Mouse (Mus musculus): Measurements from ENCODE around the gene Ptprh. TPM values are rescaled to one million over a fixed set of nuclear protein-coding genes. Genes with fewer than 3 reads are reported as not detected.

Gene Ptprh
- polyA plus RNA-seq (2015; fragmentation: Nextera tagmentation; extraction: Ambion mirVana) = 0.03 TPM in 1 of 2 replicates, not detected in the other

DNA sequence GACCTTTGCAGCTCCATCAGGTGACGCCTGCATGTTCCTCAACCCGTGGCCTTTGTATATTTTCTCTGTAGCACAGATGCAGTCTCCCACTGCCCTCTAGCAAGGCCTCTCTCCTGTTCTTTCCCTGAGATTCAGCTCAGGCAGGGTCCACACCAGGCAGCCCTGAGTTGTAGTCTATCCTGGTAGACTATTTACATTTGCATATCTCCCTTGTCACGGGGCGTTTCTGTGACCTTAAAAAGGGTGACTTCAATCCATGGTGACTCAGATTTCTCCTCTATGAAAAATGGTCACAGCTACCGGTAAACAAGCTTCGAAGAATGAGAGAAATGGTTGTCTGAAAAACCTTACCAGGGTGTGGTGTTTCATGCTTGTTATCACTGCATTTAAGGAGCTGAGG is at the start of gene Ptprh:
Gene Ptprh, minus strand, starts transcription at position 169 of the 400 bp plus-strand sequence.

DNA sequence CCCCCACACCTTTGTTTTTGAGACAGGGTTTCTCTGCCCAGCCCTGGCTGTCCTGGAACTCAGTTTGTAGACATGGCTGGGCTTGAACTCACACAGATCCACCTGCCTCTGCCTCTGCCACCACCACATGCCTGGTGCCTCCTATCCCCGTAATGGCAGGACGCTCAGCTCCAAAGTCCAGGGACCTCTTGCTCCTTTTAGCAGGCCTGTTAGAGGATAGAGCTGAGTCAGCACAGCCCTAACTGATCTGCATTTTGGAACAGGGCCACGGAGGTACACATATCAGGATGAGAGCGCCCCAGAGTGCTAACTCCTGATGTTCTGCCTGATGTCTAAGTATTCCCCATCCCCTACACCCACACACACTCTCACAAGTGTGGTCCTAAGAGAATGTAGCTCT is 27.2 kb upstream of the Ptprh start, which contains the start of gene Tmem86b:
Gene Tmem86b, minus strand, starts transcription at position 392 of the 400 bp plus-strand sequence.

DNA sequence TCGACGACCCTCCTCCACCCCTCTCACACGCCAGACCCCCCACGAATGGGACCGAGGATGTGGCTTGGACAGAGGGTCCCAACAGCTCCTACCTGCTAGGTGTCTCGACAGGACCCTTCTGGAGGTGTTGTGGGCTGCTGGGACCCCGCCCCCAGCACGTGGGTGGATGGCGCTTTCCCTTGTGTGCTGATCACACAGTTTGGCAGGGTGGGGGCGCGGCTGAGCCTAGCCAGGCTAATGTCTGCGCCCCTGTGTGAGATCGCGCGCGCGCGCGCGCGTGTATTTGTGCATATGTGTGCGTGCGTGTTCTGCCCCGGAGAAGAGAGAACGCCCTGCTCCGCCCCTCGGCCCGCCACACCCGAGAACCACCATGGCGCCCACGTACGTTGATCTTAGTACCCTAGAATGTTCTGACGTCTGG is 56.6 kb downstream of the Ptprh start, which contains the start of gene Syt5:
Gene Syt5, minus strand, starts transcription at position 321 of the 421 bp plus-strand sequence.

DNA sequence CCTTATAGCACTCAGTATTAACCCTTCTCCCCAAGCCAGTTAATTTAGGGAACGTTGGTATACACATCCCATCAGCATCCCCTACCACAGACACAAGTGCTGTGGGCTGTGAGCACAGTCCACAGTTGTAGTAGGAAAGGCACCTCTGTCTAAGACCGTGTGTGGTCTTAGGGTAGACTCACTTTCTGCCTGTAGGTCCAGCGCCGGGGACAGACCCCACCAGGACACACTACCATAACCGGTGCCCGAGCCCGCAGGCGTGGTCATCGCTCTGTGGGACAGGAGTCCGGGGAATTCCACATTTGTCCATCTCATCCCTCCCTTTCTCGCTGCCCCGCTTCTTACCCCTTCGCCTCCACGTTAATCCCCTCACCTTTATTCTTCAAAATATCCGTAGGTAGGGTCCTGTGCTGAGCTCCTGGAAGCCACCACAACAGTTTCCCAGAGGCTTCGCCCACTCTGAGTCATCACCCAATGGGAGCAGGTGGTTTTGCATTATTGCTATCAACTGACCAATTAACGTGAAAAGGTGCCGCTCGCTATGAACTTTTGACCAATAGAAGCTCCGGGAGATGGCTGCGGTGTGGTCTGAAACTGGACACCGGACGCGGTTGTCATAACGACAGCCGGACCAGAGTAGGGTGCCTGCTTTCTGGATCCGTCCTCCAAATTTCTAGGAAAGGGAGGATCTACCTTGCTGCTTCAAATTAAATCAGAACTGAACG is 71.7 kb downstream of the Ptprh start, which contains the start of gene Dnaaf3:
Gene Dnaaf3, minus strand, starts transcription at position 449 of the 725 bp plus-strand sequence.

DNA sequence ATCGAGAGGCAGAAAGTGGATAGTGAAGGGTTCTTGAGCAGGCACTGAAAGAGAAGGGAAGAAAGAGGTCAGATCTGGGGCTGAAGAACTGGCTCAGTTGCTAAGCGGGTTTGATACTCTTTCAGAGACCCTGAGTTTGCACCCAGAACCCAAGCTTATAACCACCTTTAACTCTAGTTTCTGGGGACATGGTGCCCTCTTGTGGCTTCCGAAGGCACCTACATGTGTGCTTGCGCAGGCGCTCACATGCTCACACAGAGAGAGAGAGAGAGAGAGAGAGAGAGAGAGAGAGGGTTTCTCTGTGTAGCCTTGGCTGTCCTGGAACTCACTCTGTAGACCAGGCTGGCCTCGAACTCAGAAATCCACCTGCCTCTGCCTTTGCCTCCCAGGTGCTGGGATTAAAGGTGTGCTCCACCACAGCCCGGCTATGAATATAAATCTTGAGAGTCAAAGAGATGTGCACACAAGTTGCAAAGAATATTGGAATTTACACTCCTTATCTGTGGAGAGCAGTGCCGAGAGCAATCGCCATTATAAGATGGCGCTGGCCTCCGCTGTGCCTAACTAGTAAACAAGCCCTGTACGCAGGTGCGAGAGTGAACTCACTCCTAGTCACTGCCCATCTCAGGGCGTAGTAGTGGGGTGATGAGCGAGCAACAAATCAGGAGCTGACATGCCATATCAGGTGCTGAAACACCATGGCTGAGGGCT is 79.5 kb downstream of the Ptprh start, which contains the start of gene Tnni3:
Gene Tnni3, minus strand, starts transcription at position 18 of the 711 bp plus-strand sequence.

DNA sequence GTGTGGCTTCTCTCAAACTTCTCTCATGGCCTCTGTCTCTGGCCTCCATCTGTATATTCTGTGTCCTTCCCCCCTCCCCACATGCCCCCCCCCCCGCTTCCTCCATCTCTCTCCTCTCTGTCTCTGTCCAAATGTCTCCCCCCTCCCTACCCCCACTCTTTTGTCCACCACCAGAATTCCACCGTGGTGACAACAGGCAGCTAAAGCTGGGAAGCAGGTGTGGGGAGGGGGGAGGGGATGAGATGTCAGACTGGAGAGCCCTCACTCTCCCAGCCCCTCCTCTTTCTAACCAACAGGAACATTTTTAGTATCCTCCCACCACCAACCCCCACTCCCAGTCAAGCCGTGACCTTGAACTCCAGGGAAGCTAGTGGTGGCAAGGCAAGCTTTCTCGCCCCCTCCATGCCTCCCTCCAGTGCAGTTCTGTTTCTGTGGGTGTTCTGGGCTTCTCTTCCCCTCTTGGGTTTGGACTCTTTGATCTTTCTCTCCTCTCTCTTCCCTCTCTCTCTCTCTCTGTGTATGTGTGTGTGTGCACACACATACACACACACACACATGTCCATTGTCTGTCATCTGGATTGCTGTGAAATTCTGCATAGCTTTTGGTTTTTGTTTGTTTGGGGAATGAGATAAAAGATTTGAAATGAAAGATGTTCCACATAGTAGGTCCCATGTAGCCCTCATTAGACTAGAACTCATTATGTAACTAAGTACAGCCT is 87.3 kb downstream of the Ptprh start, which contains the start of gene Tnnt1:
Gene Tnnt1, minus strand, starts transcription at position 51 of the 719 bp plus-strand sequence.

DNA sequence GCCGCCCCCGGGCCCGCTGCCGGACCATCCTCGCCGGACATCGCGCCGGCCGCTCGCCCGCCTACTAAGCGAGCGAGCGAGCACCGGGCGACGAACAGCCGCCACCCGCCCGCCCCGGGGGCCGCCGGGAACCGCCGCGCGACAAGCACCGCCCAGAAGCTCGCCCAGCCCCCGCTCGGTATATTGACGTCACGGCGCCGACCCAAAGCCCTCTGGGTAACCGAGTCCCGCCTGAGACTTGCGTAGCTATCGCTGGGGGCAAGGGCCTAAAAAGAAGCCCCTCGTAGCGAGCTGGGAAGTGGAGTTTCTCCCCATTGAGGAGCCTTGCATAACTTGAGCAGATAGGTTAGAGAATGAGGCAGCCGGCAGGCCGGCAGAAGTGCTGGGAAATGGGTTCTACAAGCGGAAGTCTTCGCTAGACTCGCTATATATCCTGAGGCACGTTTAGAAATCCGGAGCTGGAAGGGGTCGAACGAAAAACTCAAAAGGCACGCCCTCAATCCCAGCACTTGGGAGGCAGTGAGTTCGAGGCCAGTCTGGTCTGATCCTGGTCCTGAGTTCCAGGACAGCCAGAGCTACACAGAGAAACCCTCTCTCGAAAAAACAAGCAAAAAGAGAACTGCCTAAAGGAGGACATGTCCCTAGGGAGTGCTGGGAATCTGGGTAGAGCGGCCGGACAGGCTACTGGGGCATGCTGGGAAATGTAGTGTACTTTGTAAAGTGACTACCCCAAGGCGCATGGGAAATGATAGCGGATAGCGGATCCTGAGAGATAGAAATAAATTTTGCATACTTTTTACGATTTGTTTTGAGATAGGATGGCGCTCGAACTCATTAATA is 102.1 kb downstream of the Ptprh start, which contains the start of gene Ppp1r12c:
Gene Ppp1r12c, minus strand, starts transcription at position 123 of the 840 bp plus-strand sequence.

Small RNAs within 50 kb of the gene (microRNA-seq; reads per million reads assigned to microRNA genes)
- gene Gm23577 (ENCODE audit: borderline replicate concordance, insufficient number of aligned reads) = not detected

Other genes starting within 250 kb of the Ptprh start
- 0.08 and 0.22 TPM in 2 replicates for gene Gp6, start 206.3 kb downstream of the Ptprh start, polyA plus RNA-seq (2015; fragmentation: Nextera tagmentation; extraction: Ambion mirVana)
- 11.9 and 15.4 TPM in 2 replicates for gene Rdh13, start 158.4 kb downstream of the Ptprh start, polyA plus RNA-seq (2015; fragmentation: Nextera tagmentation; extraction: Ambion mirVana)
- 8.9 and 9.1 TPM in 2 replicates for gene Eps8l1, start 143.4 kb downstream of the Ptprh start, polyA plus RNA-seq (2015; fragmentation: Nextera tagmentation; extraction: Ambion mirVana)
- gene Ppp1r12c, start 102.4 kb downstream of the Ptprh start, polyA plus RNA-seq (2015; fragmentation: Nextera tagmentation; extraction: Ambion mirVana) = 26.2 and 35.8 TPM in 2 replicates
- 9.3 and 14.3 TPM in 2 replicates for gene Tnnt1, start 87.7 kb downstream of the Ptprh start, polyA plus RNA-seq (2015; fragmentation: Nextera tagmentation; extraction: Ambion mirVana)
- 2.3 and 6.7 TPM in 2 replicates for gene Tnni3, start 79.8 kb downstream of the Ptprh start, polyA plus RNA-seq (2015; fragmentation: Nextera tagmentation; extraction: Ambion mirVana)
- gene Dnaaf3, start 71.6 kb downstream of the Ptprh start, polyA plus RNA-seq (2015; fragmentation: Nextera tagmentation; extraction: Ambion mirVana) = 0.79 and 0.95 TPM in 2 replicates
- 18.2 and 32.3 TPM in 2 replicates for gene Syt5, start 56.5 kb downstream of the Ptprh start, polyA plus RNA-seq (2015; fragmentation: Nextera tagmentation; extraction: Ambion mirVana)
- 1.1 and 1.4 TPM in 2 replicates for gene Tmem86b, start 27.4 kb upstream of the Ptprh start, polyA plus RNA-seq (2015; fragmentation: Nextera tagmentation; extraction: Ambion mirVana)
- gene Ppp6r1, start 55.0 kb upstream of the Ptprh start, polyA plus RNA-seq (2015; fragmentation: Nextera tagmentation; extraction: Ambion mirVana) = 6.7 and 6.9 TPM in 2 replicates
- gene Hspbp1, start 81.0 kb upstream of the Ptprh start, polyA plus RNA-seq (2015; fragmentation: Nextera tagmentation; extraction: Ambion mirVana) = 70.6 and 80.3 TPM in 2 replicates
- 0.59 and 1.2 TPM in 2 replicates for gene Brsk1, start 86.6 kb upstream of the Ptprh start, polyA plus RNA-seq (2015; fragmentation: Nextera tagmentation; extraction: Ambion mirVana)
- 0.10 and 0.24 TPM in 2 replicates for gene Tmem150b, start 121.2 kb upstream of the Ptprh start, polyA plus RNA-seq (2015; fragmentation: Nextera tagmentation; extraction: Ambion mirVana)
- 22.8 and 37.7 TPM in 2 replicates for gene Kmt5c, start 136.1 kb upstream of the Ptprh start, polyA plus RNA-seq (2015; fragmentation: Nextera tagmentation; extraction: Ambion mirVana)
- gene Cox6b2, start 149.1 kb upstream of the Ptprh start, polyA plus RNA-seq (2015; fragmentation: Nextera tagmentation; extraction: Ambion mirVana) = 53.7 and 57.2 TPM in 2 replicates
- gene Fam71e2, start 167.3 kb upstream of the Ptprh start, polyA plus RNA-seq (2015; fragmentation: Nextera tagmentation; extraction: Ambion mirVana) = not detected in 2 replicates
- 0.33 and 0.82 TPM in 2 replicates for gene Il11, start 178.8 kb upstream of the Ptprh start, polyA plus RNA-seq (2015; fragmentation: Nextera tagmentation; extraction: Ambion mirVana)
- 0.38 TPM in 1 of 2 replicates, not detected in the other for gene Tmem190, start 178.9 kb upstream of the Ptprh start, polyA plus RNA-seq (2015; fragmentation: Nextera tagmentation; extraction: Ambion mirVana)
- gene Tmem238, start 185.6 kb upstream of the Ptprh start, polyA plus RNA-seq (2015; fragmentation: Nextera tagmentation; extraction: Ambion mirVana) = 12.5 and 21.8 TPM in 2 replicates
- gene Rpl28, start 188.8 kb upstream of the Ptprh start, polyA plus RNA-seq (2015; fragmentation: Nextera tagmentation; extraction: Ambion mirVana) = 286 and 311 TPM in 2 replicates
- gene Ube2s, start 208.5 kb upstream of the Ptprh start, polyA plus RNA-seq (2015; fragmentation: Nextera tagmentation; extraction: Ambion mirVana) = 144 and 154 TPM in 2 replicates
- gene Shisa7, start 240.7 kb upstream of the Ptprh start, polyA plus RNA-seq (2015; fragmentation: Nextera tagmentation; extraction: Ambion mirVana) = 0.61 and 1.1 TPM in 2 replicates